Mouse (Mus musculus) brain, embryonic 14.5 days (tissue): ENCODE results near the gene Xrn2.

ENCODE experiments used
- CTCF ChIP-seq: fragments of 200-500 bp; IDR thresholded peaks from 2 replicates; pipeline ENCODE4 v1.5.1; 2012; ENCODE audit warnings: inconsistent platforms, mild to moderate bottlenecking, moderate library complexity, borderline replicate concordance; ENCODE audit not compliant: insufficient read depth, insufficient read length; ENCODE audit errors: extremely low read depth
- POLR2A ChIP-seq: fragments of 200-500 bp; IDR thresholded peaks from 2 replicates; pipeline ENCODE4 v1.6.1; 2012; ENCODE audit warnings: mild to moderate bottlenecking, inconsistent platforms, borderline replicate concordance; ENCODE audit not compliant: poor library complexity, insufficient read depth, insufficient read length, severe bottlenecking; ENCODE audit errors: extremely low read depth

DNA sequence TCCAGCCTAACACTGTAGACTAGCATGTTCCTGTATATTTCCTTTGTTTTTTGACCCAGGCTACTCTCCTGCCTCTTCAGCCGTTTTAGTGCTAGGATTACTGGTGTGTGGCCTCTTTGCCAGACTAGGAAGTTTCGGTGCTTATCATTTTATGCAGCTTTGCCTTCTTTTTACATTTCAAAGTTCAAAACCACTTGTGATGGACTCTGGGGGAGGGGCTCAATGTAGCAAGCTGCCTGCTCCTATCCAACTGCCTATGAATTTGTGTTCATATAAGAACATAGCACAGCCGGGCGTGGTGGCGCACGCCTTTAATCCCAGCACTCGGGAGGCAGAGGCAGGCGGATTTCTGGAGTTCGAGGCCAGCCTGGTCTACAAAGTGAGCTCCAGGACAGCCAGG, 1.8 kb upstream of the Xrn2 start:
- TF ChIP-seq CTCF (no peak), POLR2A (no peak)
